In genomic region chr1:52008947-52009346, GRCm38 (mm10) we compare ENCODE assay signal across 8 mouse cellular contexts. TPM values are rescaled to one million over a fixed set of nuclear protein-coding genes. Genes with fewer than 3 reads are reported as not detected.
DNase-seq lines count a peak whose midpoint lies in the region; ATAC-seq lines count a peak whose summit lies in the region.
"Had no signal": no experiment of that assay in that cellular context is flagged by ENCODE, and none has a peak within 500 bp of the region (broad histone marks: within the 10 kb centered on the region; RNA-seq: fewer than 3 reads in every experiment).

No protein-coding gene starts in this region.

- ATAC-seq in forebrain, embryonic 16.5 days: no peak
- ATAC-seq in liver, embryonic 16.5 days (ENCODE audit: low read depth): no peak

- 4% methylated on average over 12 of the region's 12 CpGs for WGBS in forebrain, embryonic 16.5 days
- 1% methylated on average over 12 of the region's 12 CpGs for WGBS in liver, embryonic 16.5 days (ENCODE audit: insufficient replicate concordance)

- H3K4me2 ChIP-seq in forebrain, embryonic 16.5 days (ENCODE audit: low read length): peak overlapping the region; percentile 56
- H3K4me2 ChIP-seq in liver, embryonic 16.5 days (ENCODE audit: low read depth, low read length): peak overlapping the region; percentile 29

- H3K36me3 ChIP-seq in forebrain, embryonic 16.5 days (ENCODE audit: control insufficient read depth, insufficient read depth): no peaks in the 10 kb centered on the region
- no peaks in the 10 kb centered on the region for H3K36me3 ChIP-seq in liver, embryonic 16.5 days (ENCODE audit: control insufficient read depth, insufficient read depth)

- H3K27ac ChIP-seq in forebrain, embryonic 16.5 days (ENCODE audit: low read length): no peak overlapping the region
- H3K27ac ChIP-seq in liver, embryonic 16.5 days (ENCODE audit: low read length): no peak overlapping the region

- peak; percentile 61 for DNase-seq in 416B (ENCODE audit: low read depth)
- peak; percentile 48 for DNase-seq in CD4-positive, CD25-positive, alpha-beta regulatory T cell, adult 2 months (ENCODE audit: low read depth, low spot score)
- peak; percentile 36 for DNase-seq in thymus, postnatal 14 days
- DNase-seq in ovary, postnatal 14 days (ENCODE audit: low spot score): no peak
- DNase-seq in adrenal gland, postnatal 14 days: no peak

- peak overlapping the region; percentile 30 for H3K4me3 ChIP-seq in forebrain, embryonic 16.5 days (replicated peaks; ENCODE audit: low read length)
- peak overlapping the region; percentile 34 for H3K4me3 ChIP-seq in liver, embryonic 16.5 days (ENCODE audit: low read depth, low read length)
- H3K4me3 ChIP-seq: erythroblast, embryonic 14.5 days had no signal

- no peak overlapping the region for H3K9ac ChIP-seq in forebrain, embryonic 16.5 days (replicated peaks; ENCODE audit: low read depth, low read length)
- no peak overlapping the region for H3K9ac ChIP-seq in liver, embryonic 16.5 days (ENCODE audit: low read depth, low read length)

- H3K4me1 ChIP-seq in forebrain, embryonic 16.5 days (replicated peaks; ENCODE audit: control insufficient read depth, insufficient read depth, low read length): peaks cover 7% of the 10 kb centered on the region
- no peaks in the 10 kb centered on the region for H3K4me1 ChIP-seq in liver, embryonic 16.5 days (ENCODE audit: control insufficient read depth, low read depth, low read length)

- H3K9me3 ChIP-seq in forebrain, embryonic 16.5 days (ENCODE audit: control insufficient read depth, low read length): no peaks in the 10 kb centered on the region
- H3K9me3 ChIP-seq in liver, embryonic 16.5 days (replicated peaks; ENCODE audit: control insufficient read depth, low read length): no peaks in the 10 kb centered on the region

- no peaks in the 10 kb centered on the region for H3K27me3 ChIP-seq in forebrain, embryonic 16.5 days (replicated peaks; ENCODE audit: control insufficient read depth, insufficient read depth, low read length)
- H3K27me3 ChIP-seq in liver, embryonic 16.5 days (ENCODE audit: control insufficient read depth, insufficient read depth, low read depth, low read length): no peaks in the 10 kb centered on the region

RNA-seq across cellular contexts. Expression of gene Stat4, which starts 22.0 kb away (rescaled TPM):
- polyA plus RNA-seq in forebrain, embryonic 16.5 days (2015; fragmentation: Nextera tagmentation; extraction: Ambion mirVana): 0.46 and 0.78 TPM in 2 replicates
- 1.2 and 1.6 TPM in 2 replicates for polyA plus RNA-seq in liver, embryonic 16.5 days (2015; fragmentation: Nextera tagmentation; extraction: Ambion mirVana)
- 0.85 and 4.9 TPM in 2 replicates for total RNA-seq in adrenal gland, postnatal 14 days (2021)
- polyA plus RNA-seq: erythroblast, embryonic 14.5 days had no signal

Comparison
In these comparisons a context has a peak if more than half of its experiments do, and no peak if none do; other contexts are left out.
1. DNase-seq: peak in 416B (single experiment), CD4-positive, CD25-positive, alpha-beta regulatory T cell, adult 2 months (single experiment) and thymus, postnatal 14 days (single experiment); none in ovary, postnatal 14 days (single experiment) and adrenal gland, postnatal 14 days (single experiment).